Mouse (Mus musculus) kidney, adult 11 months (tissue): ENCODE measurements around the gene Sec11a.

Experiments
- DNase-seq: peaks from one replicate; pipeline ENCODE4 v3.0.0; 2022

Sec11a gene

DNA sequence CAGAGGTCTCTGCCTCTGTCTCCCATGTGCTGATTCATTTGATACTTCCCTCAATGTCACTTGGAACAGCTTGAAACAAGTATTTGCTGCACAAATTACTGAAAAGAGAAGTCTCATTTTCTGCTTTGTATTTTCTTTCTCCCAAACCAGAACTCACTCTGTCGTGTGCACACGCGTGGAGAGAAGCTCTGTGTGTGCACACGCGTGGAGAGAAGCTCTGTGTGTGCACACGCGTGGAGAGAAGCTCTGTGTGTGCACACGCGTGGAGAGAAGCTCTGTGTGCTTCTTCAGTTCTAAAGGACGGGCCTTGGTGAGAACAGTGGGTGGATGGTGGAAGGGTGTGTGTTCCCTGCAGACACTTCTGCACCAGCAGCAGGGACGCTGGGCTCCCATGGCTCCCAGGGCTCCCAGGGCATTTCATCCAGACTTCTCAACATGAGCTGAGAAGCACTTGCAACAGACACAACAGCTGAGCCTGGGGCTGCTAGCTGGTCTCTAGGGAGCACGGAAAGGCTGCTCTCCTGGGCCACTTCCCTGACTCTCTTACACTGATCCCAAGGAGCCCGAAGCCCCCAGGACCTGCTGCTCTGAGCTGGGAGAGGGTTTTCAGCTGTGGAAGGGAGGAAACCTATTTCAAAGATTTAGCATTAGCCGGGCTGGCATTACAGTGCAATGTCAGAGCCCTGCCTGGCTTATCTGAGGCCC is 52.6 kb downstream of the Sec11a start:
- DNase-seq = no peak

- DNase-seq = no peak
Measured at GRCm38 (mm10) chr7:80894196-80894595, 53.4 kb downstream of the Sec11a start.

- DNase-seq = peak; percentile 29
Measured at GRCm38 (mm10) chr7:80893753-80894129, 53.8 kb downstream of the Sec11a start.

GRCm38 (mm10) chr7:80893086-80893752 is 54.4 kb downstream of the Sec11a start:
- no peak for DNase-seq

GRCm38 (mm10) chr7:80889841-80890241 is 57.7 kb downstream of the Sec11a start:
- no peak for DNase-seq

GRCm38 (mm10) chr7:80889021-80889511 is 58.5 kb downstream of the Sec11a start:
- DNase-seq = peak; percentile 45

- DNase-seq = no peak
Measured at GRCm38 (mm10) chr7:80888595-80888994, 59.0 kb downstream of the Sec11a start.

DNA sequence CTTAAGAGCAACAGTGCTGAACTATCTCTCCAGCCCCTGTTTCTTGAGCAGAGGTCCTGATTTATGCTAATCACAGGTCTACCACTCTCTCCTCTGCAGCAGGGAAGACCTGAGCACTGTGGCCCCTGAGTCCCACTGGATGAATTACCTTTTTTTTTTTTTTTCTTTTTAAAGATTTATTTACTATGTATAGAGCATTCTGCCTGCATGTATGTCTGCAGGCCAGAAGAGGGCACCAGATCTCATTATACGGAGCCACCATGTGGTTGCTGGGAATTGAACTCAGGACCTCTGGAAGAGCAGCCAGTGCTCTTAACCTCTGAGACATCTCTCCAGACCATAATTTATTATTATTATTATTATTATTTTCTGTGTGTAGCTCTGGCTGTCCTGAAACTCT is 61.9 kb downstream of the Sec11a start:
- no peak for DNase-seq

GRCm38 (mm10) chr7:80882830-80883505 is 64.6 kb downstream of the Sec11a start:
- peak; percentile 79 for DNase-seq

- DNase-seq = no peak
Measured at GRCm38 (mm10) chr7:80875727-80876126, 71.9 kb downstream of the Sec11a start.

GRCm38 (mm10) chr7:80873631-80874030 is 73.9 kb downstream of the Sec11a start:
- no peak for DNase-seq

- DNase-seq = no peak
Measured at GRCm38 (mm10) chr7:80873038-80873437, 74.5 kb downstream of the Sec11a start.

DNA sequence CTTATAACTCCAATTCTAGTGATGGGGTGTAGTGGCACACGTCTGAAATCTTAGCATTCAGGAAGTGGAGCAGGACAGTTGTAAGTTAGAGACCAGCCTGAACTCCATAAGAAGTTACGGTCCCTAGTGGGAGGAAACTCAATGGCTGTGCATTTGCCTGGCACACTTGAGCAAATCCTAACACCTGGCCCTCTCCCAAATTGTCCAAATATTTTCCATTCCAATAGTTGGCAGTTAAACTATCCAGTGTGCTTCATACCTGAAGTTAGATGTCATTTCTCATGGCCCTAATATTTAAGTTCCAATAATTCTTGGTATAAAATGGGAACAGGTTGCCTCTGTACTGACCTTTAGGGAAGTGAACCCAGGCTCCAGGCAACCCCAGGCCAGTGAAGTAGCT is 78.9 kb downstream of the Sec11a start:
- DNase-seq = no peak

DNA sequence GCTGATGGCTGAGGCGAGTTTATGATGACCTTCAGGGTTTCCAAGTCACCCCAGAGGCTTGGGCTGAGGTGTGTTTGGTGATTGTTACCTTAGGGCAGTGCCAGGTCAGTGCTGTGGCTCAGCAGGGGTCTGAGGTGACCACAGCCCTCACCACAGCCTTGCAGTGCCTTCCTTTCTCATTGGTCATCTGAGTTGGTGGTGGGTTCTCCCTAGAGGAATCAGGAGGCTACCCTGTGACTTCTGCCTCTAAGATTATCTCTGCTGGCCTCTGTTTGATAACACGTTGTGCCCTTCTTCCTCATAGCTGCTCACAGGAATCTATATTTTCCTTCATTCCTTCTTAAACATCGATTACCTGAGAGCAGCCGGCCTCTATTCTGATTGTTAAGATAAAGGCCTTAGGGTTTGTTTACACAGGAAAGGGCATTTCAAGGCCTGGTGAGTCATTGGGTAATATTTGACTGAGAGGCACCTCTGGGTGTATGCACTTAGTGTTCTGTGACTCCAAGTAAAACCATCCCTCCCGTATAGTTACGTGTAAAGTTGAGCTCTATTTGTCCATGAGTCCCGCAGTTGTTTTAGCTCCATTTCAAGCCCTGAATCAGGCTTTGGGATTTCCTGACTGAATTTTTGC is 80.9 kb downstream of the Sec11a start:
- DNase-seq = peak; percentile 68

- DNase-seq = no peak
Measured at GRCm38 (mm10) chr7:80865521-80865920, 82.1 kb downstream of the Sec11a start.

DNA sequence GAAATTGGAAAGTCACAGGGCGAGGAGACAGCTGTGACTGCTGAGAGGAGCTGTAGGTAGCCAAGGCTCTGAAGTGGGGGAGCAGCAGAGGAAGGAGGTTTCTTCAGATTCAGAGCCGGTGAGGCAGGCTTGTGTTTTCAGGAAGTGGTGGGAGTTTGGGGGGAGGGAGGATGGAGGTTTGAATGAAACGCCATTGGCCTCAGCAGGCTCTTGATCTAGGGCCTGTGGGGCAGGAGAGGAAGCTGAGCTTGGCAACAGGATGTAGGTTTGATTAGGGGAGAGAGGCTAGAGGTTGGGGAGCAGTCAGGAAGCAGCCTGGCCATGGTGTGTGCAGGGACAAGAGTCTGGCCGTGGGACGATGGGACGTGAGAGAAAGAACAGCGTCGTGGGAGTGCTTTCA is 82.7 kb downstream of the Sec11a start:
- DNase-seq = no peak

GRCm38 (mm10) chr7:80864151-80864550 is 83.4 kb downstream of the Sec11a start:
- no peak for DNase-seq

GRCm38 (mm10) chr7:80863520-80863919 is 84.1 kb downstream of the Sec11a start:
- DNase-seq = no peak

DNA sequence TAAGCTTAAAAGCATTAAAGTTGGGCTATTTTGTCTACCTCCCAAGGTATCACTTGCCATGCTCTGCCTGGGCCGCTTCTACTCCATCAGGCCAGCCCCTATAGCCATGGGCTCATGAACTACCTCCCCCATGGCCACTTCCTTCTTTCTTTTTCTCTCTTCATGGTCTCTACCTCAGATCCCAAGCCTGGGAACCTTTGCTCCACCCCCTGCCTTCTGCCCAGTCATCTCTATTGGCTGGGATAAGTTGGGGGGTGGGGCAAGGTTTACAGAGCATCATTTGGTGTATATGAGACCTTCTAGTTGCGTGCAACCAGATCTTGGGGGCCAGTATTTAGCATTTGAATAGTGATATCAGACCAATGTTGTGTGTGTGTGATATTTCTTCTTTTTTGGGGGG is 85.1 kb downstream of the Sec11a start:
- no peak for DNase-seq

GRCm38 (mm10) chr7:80860729-80861274 is 86.8 kb downstream of the Sec11a start, which contains the start of gene Zscan2:
Zscan2 (plus strand) TSS chr7:80860920.
- peak; percentile 95 for DNase-seq

DNA sequence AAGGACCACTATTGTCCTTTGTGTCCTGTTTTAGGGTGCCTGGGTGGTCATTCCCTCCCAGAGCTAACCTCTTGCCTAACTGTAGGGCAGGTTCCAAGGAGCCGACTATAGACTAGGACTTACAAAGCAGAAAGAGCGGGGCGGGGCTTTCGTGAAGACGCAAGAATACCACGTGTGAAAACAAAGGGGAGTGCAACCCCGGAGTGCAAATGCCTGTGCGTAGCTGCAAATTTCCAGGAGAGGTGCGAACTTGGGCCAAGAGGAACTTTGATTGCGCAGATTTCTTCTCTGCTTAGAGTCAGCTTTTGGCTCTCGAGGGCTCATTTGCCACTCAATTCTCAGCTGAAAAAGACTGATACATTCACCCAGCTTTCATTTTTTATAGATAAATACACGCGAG is 87.4 kb downstream of the Sec11a start:
- peak; percentile 74 for DNase-seq

DNA sequence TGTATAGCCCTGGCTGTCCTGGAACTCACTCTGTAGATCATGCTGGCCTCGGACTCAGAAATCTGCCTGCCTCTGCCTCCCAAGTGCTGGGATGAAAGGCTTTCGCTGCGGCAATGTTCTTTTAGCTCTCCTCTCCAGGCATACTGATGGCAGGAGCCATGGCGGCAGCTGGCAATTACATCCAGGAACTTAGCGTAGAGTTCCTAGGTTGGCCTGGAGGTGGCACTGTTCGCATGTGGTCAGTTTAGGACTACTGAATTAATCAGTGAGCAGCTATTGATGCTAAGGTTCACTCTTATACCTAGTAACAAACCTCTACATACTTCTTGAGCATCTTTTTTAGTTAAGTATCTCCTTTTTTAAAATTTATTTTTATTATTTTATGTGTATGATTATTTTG is 90.4 kb downstream of the Sec11a start:
- peak; percentile 80 for DNase-seq

DNA sequence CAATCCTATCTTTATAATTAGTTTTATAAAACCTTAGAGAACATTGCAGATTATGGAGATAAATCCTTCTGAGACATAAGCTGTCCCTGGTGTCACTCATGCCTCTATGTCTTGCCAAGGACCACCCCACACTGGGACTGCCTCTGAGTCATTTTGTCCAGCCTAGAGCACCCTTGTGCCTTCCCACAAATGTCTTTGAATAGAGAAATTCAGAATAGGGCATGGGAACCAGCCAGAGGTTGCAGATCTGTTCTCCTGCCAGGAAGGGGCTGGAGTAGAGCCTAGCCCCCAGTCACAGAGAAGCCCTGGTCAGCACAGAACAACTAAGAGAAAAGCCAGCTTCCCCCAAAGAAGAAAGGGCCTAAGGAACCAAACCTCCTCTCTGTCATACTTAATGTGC is 92.3 kb downstream of the Sec11a start:
- DNase-seq = no peak
